Mouse (Mus musculus): Measurements from ENCODE around the gene Samd1. TPM values are rescaled to one million over a fixed set of nuclear protein-coding genes. Genes with fewer than 3 reads are reported as not detected.

Samd1 gene
- total RNA-seq, 4 experiments from 2014 or later = 26.4 to 28.5 (median 27.2) TPM

DNA sequence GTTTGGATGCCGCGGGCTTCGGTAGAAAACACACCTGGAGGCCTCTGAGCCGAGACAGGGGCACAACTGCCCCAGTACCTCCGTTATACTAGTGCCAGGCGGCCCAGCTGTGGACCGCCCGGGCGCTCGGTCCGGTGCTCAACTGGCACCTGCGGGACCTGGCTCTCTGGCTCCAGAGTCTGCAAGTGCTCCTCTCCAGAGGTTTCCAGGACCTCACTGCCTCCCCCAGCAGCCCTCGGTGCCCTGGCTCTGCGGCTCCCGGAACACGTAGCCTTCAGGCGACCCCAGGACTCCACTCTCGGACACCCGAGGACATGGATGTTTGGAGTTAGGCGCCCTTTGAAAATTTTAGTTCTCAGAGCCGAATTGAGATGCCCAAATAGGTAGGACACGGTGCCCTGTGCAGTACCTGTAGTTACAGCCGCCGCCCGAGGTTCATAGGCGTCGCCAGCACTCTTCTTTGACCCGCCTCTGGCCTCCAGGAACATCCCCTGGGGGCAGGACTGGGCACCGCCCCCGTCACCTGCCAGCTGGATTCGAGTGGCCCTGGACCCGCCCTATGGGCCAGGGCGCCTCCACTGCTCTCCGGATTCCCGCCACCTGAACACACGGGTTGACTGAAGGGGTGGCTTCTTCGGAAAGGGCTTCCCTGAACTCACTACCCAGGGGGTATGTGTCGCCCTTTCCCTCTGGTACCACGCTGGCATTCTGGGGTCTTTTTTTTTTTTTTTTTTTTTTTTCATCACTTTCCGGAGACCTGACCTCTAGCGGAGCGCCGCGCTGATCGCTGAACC lies 14.4 kb downstream of the Samd1 start, which contains the start of gene 2210011C24Rik:
2210011C24Rik (minus strand) TSS at position 467 of the 794 bp plus-strand sequence.
- DNase-seq (ENCODE audit: low spot score) = no peak

DNA sequence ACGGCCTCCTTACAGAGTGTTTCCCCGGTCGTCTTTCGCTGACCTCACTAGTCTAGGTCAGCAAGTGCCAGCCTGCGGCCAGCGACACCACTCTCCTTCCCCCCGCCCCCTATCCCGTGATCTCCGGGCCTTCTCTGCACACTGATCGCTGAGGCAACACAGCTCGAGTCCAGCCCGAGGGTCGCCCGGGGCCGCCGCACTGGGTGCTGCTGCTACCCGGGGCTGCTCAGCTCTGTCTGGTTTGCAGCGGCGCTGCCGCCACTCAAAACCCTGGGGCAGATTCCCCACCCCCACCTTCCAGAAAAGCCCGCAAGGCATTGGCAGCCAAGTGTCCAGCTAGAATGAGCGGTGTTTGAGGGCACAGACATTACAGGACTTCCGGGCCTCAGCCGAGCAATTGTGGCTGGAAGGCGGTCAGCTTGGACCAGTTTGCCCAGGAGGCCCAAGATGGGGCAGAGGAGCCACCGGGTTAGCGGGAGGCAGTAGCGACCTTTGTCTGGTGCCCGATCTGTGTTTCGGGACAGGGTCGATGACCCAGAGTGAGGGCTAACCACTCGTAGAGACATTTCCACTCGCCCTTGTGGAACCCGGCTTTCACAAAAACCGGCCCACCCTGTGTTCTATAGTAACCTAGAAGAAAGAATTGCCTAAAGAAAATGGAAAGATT lies 15.2 kb downstream of the Samd1 start:
- no peak for DNase-seq (ENCODE audit: low spot score)

DNA sequence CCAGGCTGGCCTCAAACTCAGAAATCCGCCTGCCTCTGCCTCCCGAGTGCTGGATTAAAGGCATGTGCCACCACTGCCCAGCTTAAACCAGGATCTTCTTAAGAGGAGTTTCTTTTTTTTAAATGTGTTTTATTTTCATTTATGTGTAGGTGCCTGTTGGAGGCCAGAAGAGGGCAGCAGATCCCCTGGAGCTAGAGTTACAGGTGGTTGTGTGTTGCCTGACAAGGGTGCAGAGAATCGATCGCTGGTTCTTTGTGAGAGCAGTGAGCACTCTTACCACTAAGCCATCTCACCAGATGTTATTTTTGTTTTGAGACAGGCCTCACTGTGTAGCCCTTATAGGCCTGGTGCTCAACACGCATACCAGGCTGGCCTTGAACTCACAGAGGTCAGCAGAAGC lies 18.4 kb downstream of the Samd1 start:
- DNase-seq (ENCODE audit: low spot score) = no peak

DNA sequence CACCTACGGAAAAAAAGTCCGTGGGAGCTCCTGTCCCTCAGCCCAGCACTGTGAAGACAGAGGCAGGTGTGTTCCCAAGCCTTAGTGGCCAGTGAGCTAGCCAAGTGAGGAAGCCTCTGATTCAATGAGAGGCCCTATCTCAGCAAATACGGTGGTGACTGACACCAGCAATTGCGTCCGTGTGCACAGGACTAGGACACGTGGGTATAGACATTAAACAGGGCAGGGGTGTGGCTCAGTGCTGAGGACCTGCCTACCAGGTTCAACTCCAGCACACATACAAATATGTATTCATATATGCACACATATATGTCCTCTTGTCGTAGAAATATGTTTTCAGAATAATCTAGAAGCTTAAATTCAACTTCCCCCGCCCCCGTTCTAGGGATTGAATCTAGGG lies 22.3 kb downstream of the Samd1 start:
- DNase-seq (ENCODE audit: low spot score) = no peak

DNA sequence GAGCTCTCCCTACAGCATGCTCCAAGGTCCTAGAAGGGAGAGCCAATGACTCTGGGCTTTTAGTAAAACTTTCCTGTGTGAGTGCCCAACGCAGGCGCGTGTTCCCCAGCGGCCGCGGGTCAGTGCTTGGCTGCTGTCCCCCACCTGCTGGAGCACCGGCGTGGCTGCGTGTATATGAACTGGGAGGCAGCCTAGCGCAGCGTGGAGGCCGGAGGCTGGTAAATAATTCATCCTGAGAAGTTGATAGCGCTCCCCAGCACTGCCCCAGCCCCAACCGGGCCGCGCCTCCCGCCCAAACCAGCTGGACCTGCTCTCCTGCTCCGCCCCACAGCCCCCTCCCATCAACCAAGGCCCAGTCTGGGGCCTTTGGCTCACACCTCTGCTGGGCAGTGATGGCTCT lies 23.6 kb downstream of the Samd1 start, which contains the start of gene Palm3:
Palm3 (plus strand) TSS at position 376 of the 400 bp plus-strand sequence.
- DNase-seq (ENCODE audit: low spot score) = no peak

DNA sequence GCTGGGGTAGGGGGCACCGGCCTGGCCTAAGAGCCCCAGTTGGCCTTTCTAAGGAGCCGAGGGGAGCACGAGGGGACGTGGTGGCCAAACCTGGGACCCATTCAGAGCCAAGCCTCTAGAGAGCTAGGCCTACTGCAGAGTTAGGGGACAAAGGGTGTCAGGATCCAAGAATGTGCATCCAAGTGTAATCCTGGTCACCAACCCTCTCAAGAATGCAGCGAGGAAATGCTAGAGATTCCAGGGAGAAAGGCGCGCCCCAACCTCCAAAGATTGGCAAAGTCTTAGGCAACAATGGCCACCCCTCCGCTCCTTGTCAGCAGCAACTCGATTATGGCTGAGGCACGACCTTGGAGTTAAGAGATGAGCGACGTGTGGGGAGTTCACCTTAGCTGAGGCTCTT lies 24.1 kb downstream of the Samd1 start:
- DNase-seq (ENCODE audit: low spot score) = no peak

DNA sequence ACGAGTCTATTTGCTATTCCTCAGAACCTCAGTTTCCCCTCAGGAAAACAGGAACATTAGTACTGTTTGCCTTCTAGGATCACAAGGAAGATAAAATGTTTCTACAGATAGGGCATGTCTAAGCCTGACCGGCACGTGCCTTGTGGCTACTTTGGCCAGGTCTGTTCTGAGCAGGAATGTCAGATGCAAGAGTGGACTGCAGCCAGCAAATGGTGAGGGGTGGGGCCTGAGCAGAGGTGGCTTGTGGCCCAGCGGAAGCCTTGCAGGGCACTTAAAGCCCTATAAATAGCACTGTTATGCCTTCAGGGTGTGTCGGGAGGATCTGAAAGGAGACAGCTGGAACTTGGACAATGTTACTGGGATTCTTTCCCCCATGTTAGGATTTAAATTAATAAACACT lies 25.6 kb downstream of the Samd1 start:
- peak; percentile 81 for DNase-seq (ENCODE audit: low spot score)

DNA sequence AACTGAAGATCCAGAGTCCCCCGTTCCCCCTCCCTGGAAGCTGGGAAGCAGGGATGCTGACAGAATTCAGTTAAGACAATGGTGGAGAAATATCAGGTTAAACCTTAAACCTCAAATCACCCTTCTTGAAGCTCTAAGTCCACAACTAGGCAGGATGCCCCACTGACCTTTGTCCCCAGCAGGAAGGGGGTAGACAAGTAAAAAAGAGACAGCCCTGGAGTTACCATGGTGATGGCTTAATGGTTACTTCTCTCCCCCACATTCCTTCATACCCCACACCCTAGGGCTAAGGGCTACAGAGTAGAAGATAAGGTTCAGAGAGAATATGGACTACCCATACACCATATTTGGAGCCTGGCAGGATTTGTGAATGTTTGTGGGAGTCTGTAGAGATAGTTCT lies 26.2 kb downstream of the Samd1 start:
- DNase-seq (ENCODE audit: low spot score) = no peak

DNA sequence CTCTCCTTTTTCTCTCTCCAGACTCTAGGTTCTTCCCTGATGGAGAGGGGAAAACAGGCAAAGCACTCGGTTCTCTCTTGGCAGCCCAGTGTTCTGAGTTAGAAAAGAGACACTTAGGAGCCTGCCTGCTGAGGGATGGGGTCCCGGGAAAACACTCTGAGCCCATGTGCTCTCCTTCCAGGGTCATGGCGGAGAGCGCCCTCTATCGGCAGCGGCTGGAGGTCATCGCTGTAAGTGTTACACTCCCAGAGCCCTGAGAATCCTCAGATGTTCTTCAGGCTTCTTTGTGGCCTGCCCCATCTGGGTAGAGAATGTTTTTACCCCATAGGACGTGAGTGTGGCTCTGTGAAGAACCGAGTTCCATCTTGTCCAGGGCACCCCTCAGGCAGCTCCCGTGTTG lies 26.7 kb downstream of the Samd1 start:
- no peak for DNase-seq (ENCODE audit: low spot score)

DNA sequence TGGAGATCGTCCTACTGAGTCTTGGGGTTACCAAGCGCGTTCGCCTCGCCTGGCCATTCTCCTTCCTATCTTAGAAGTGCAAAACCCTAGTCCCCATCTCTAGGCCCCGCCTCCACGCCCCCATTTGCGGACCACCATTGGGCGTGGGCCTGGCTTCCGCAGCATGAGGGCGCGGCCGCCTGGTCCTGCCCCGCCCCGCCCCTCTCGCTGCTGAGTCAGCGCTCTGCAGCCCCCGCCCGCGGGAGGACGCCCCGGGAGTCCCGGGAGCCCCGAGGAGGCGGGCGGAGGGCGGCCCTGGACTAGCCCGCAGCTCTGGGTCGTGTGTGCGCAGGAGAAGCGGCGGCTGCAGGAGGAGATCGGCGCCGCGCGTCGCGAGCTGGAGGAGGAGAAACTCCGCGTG lies 28.4 kb downstream of the Samd1 start:
- no peak for DNase-seq (ENCODE audit: low spot score)

DNA sequence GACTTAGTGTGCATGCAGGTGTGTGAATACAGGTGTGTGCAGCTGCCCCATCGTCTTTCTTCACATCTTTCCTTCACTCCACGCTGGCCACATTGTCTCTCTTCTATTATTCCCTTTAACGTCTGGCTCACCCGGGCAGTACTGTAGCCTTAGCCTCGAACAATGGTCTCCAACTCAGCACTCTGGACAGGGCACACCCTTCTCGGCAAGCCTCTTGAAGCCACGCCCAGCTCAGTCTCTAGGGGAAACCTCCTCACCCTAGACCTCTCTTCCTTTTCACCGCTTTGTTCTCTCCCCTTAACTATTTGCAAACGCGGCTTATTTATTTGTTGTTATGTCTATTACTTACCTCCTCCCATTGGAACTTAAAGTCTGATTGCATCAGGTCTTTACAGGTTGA lies 30.0 kb downstream of the Samd1 start:
- DNase-seq (ENCODE audit: low spot score) = no peak

DNA sequence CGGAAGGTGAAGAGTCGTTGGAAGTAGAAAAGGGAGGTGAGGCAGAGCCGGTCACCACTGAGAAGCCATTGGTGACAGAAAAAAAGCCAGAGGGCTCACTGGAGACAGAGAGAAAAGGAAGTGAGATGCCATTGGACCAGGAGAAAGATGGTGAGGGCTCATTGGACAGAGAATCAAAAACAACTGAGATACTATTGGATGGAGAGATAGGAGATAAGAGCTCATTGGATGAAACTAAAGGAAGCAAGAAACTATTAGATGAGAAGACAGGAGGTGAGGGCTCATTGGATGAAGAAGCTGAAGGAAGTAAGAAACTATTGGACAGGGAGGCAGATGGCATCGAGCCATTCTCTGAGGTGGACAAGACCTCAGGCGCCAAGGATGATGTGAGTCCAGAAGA lies 31.8 kb downstream of the Samd1 start:
- DNase-seq (ENCODE audit: low spot score) = no peak

DNA sequence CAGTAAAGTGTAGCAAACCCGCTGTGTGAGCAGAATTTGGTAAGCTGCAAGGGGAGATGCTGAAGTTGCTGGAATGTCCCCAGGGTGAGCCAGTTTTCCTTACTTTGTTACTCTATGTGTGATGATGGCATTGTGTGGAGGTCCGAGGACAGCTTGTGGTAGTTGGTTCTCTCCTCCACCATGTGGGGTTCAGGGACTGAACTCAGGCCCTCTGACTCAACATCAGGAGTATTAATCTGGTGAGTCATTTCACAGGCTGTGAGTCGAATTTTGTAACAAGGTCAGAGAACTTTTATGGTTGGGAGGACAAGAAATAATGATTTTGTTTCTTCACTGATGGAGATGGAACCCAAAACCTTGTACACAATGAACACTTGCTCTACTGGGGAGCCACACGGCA lies 35.3 kb downstream of the Samd1 start:
- no peak for DNase-seq (ENCODE audit: low spot score)

DNA sequence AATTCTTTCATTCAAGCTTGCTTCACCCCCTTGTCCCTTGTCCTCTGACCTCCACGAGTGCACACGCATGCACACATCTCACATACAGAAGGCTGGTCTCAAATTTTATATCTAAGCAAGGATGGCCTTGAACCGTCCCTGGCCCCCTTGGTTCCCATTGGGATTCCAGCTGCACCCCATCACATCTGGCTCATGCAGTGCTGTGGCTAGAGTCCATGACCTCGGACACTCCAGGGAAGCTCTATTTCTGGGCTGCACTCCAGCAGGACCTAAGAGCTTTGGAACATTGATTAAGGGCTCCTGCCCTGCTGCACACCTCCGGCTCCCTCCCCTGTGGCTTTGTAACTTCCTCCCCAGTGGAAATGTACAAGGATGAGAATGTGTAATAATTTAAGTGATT lies 40.5 kb downstream of the Samd1 start:
- peak; percentile 62 for DNase-seq (ENCODE audit: low spot score)

DNA sequence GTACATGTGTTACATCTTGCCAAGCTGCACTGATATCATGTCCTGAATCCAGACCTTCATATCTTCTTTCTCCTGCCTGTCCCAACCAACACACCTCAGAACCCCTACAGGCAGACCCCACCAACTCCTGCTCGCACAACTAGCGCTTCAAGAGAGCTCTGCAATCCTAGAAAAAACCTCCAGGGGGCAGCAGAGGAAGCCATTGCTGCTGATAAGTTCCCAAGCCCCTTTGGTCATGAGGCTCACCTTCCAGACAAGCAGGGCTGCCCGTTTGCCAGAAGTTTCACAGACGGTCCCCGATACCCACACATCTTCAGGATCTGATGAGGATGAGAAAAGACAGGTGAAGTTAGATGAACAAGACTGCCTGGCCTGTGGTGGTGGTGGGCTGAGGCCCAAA lies 41.6 kb downstream of the Samd1 start:
- peak; percentile 76 for DNase-seq (ENCODE audit: low spot score)

DNA sequence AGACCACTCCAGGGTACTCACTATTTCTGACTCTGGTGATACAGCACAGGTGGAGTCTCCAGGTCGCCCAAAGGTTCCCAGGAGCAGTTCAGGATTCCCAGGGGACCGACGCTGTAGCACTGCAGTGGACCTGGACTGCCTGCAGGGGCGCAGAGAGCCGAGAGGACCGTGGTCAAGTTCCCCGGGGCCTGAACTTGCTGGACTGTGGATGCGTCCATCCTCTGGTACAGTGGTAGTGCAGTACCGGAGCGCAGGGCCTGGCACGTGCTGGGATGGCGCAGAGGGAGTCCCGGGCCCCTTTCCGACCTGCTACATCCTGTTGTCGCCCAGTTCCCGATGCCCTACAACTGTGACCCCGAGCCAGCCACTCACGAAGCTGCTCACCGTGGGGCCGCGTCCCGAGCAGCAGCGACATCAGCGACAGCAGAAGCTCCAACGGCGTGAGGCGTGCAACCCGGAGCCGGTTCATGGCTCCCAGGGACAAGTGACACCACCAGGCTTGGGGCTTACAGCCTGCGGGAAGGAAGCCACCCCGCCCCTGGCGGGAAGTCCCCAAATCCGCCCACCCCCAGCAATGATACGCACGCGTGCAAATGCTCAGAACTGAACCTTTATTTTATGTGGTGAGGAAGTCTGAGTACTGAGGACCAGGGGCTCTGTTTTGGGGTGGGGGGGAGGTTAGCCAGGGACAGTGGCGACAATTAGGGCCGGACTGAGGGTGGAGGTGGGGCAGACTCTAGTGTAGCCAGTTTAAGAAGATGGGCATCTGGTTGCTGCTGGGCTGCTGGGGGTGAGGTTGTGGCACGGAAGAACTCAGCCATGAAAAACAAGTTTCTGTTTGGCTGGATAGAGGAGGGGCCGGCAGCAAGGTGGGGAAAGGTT lies 44.8 kb downstream of the Samd1 start, which contains the start of gene Il27ra:
Il27ra (minus strand) TSS at position 524 of the 882 bp plus-strand sequence.
- peak; percentile 79 for DNase-seq (ENCODE audit: low spot score)

DNA sequence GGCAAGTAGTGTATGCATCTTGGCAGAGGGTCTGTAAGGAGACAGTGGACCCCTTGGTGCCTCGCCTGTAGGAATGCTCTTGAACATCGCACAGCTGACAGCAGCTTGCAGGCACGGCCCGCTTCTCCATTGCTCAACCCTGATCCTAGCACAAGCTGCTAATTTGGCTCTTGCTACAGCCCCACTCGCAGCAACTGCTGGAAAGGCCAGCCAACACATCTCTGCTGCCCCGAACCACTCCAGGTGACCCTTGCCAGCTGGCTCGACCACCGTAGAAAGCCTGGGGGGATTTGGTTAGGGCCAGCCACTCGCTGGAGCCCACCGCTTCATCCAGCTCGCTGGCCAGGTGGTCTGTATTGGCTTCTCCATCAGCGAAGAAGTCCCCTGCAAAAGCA lies 45.5 kb downstream of the Samd1 start:
- peak; percentile 44 for DNase-seq (ENCODE audit: low spot score)

DNA sequence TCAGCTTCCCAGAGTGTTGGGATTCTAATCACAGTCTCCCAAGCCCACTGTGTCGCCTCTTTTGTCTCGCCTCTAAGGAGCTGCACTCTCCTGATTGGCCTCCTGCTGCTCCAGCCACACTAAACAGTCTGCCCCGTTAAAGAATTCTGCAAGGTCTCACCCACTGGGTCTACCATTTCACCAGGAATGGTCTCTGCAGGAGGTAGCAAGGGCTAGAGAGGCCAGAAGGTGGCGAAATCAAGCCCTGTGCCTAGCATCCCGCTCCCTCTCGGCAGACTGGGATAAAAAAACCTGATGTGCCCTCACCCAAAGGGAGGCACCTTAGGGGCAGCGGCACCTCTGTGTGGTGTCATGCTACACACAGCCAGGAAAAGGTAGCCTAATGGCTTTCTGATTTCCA lies 46.6 kb downstream of the Samd1 start:
- DNase-seq (ENCODE audit: low spot score) = no peak

DNA sequence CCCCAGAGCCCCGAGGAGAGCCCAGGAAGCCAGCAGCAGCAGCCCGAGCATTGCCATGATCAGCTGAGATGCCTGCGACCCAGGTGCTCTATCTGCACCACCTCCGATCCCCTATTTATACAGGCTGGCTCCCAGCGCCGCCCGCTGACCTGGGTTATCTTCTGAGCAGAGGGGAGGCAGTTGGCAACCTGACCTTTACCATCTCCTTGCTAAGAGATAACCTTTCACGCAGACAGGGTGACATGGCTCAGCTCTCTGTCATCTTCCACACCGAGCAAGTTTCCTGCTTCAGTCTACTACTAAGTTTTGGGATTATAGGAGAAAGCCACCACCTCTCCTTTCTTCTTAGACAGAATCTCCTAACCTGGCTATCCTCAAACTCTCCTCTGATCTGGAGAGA lies 47.4 kb downstream of the Samd1 start, which contains the start of gene Rln3:
Rln3 (minus strand) TSS at position 101 of the 400 bp plus-strand sequence.
- no peak for DNase-seq (ENCODE audit: low spot score)

DNA sequence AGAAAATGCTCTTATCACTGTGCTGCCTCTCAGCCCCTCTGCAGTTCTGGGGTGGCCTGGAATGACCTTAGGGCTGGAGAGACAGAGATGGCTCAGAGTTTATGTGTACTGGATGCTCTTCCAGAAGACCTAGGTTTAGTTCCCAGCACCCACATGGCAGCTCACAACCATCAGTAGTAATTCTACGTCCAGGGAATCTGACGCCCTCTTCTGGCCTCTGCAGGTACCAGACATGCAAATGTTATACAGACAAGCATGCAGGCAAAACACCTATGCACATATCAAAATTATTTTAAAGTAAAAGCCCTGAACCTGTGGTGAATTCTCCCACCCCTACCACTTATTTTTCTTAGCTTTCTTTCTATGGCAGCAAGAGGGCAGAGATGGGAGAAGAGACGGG lies 49.0 kb downstream of the Samd1 start:
- no peak for DNase-seq (ENCODE audit: low spot score)

DNA sequence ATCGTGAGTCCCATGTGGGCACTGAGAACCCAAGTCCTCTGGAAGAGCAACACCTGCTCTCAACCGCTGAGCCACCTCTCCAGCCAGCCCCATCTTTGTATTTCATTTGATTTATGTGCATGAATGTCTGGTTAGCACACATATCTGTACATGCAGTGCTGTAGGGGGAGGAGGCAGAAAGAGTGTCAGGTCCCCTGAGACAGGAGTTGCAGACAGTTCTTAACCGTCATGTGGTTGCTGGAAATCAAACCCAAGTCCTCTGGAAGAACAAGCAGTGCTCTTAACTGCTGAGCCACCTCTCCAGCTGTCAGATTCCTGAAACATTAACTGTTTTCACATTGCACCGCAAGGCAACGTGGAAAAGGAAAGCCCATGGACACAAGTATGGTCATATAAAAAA lies 50.7 kb downstream of the Samd1 start:
- DNase-seq (ENCODE audit: low spot score) = no peak

All from heart, adult 8-10 months (tissue).